Mouse (Mus musculus) neural tube, embryonic 14.5 days (tissue): ENCODE data around the gene Fryl. TPM values are rescaled to one million over a fixed set of nuclear protein-coding genes. Genes with fewer than 3 reads are reported as not detected.

Experiments
- ATAC-seq: fragments of 200-750 bp; cut with Nextera tagmentation; 2 replicates; pipeline ENCODE4 v1.8.0; 2017; ENCODE audit warnings: low read depth, mild to moderate bottlenecking, moderate TSS enrichment, moderate library complexity
- H3K27ac ChIP-seq: fragments of 300-500 bp; sonication (generic); 2 replicates; pipeline ENCODE4 v1.5.1; 2014; ENCODE audit warnings: low read depth, mild to moderate bottlenecking, control low read depth, low read length, moderate library complexity, mixed read lengths
- H3K27me3 ChIP-seq: fragments of 300-500 bp; sonication (generic); 2 replicates; pipeline ENCODE4 v1.6.1; 2014; ENCODE audit warnings: low read length; ENCODE audit not compliant: control insufficient read depth, insufficient read depth
- H3K36me3 ChIP-seq: fragments of 300-500 bp; sonication (generic); 2 replicates; pipeline ENCODE4 v1.6.1; 2014; ENCODE audit warnings: low read length, mixed read lengths; ENCODE audit not compliant: control insufficient read depth, insufficient read depth
- H3K4me1 ChIP-seq: fragments of 300-500 bp; sonication (generic); 2 replicates; pipeline ENCODE4 v1.6.1; 2014; ENCODE audit warnings: low read length; ENCODE audit not compliant: control insufficient read depth, insufficient read depth
- H3K4me2 ChIP-seq: fragments of 300-500 bp; sonication (generic); 2 replicates; pipeline ENCODE4 v1.6.1; 2014; ENCODE audit warnings: mild to moderate bottlenecking, low read depth, low read length, control low read depth
- H3K4me3 ChIP-seq: fragments of 300-500 bp; sonication (generic); 2 replicates; pipeline ENCODE4 v1.5.1; 2014; ENCODE audit warnings: low read depth, low read length, control low read depth, mixed read lengths
- H3K9ac ChIP-seq: fragments of 300-500 bp; sonication (generic); replicated peaks from 2 replicates; pipeline ENCODE4 v1.6.1; 2014; ENCODE audit warnings: low read depth, mild to moderate bottlenecking, control low read depth, low read length, mixed read lengths
- H3K9me3 ChIP-seq: fragments of 300-500 bp; sonication (generic); 2 replicates; pipeline ENCODE4 v1.6.1; 2016; ENCODE audit warnings: low read length; ENCODE audit not compliant: control insufficient read depth
- WGBS: fragments of 180-500 bp; shearing (Covaris S2); extraction: QIAGEN DNeasy Blood & Tissue Kit; methylation state at CpG from one replicate; pipeline ENCODE4 v1.1.7; 2014; 5-methylcytosine and 5-hydroxymethylcytosine counted together
- polyA plus RNA-seq: library from polyadenylated mRNA; unstranded; fragments of >200 nt; fragmentation: Nextera tagmentation; extraction: Ambion mirVana; gene quantifications from 2 replicates; pipeline ENCODE4 v1.2.1, GENCODE M21; 2014

Gene Fryl
- polyA plus RNA-seq, 1 experiment from 2014 or later = 54.1 TPM

DNA sequence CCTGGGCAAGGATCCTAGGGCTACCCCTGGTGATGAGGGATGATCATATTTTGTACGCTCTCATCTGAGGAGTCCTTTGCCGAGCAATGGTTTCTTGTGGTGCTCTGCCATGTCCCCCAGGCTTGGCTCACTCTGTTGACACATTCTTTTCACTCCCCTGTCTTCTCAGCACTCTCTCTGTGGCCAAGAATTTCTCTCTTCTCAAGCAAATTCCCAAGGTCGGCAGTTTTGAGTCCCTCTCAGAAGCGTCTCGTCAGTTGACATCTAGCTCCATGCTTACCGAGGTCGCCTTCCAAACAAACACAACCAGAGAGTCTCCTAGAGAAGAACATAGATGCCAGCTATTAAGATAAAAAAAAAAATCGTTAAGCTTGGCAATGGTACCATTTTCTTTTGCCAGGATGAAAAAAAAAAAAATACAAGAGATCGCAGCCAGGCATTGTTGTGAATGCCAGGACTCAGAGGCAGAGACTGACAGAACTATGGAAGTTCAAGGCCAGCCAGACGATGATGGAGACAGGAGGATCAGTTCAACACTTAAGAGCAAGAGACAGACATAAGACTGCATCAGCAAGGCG is 12.3 kb upstream of the Fryl start:
- Histone ChIP-seq H3K9me3 (no peaks in the 10 kb centered on the region), H3K4me3 (no peak overlapping the region), H3K4me1 (no peaks in the 10 kb centered on the region), H3K27ac (no peak overlapping the region), H3K9ac (no peak overlapping the region), H3K27me3 (no peaks in the 10 kb centered on the region), H3K36me3 (no peaks in the 10 kb centered on the region), H3K4me2 (no peak overlapping the region)
- no peak for ATAC-seq
- WGBS = 86% methylated on average over 11 of the region's 11 CpGs

DNA sequence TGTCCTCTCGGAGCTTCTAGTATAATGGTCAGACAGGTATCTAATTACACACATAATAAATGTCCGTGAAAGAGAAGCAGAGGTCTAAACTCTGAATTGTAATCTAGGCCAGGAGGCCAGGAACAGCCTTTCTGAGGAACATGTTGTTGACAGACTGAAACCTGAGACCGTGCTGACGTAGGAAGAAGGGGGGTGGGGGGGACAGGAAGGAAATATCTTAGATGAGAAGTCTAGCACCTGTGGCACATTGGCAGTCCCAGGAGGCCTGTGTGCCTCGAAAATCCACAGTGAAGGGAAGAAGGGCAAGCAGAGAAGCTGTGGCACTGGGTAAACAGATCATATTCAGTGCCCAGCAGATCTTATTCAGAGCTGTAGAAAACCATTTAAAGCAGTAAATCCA is 9.0 kb upstream of the Fryl start:
- no peaks in the 10 kb centered on the region for H3K4me1 ChIP-seq

GRCm38 (mm10) chr5:73264122-73264521 is 7.7 kb upstream of the Fryl start:
- Histone ChIP-seq H3K9ac (no peak overlapping the region), H3K27ac (no peak overlapping the region), H3K36me3 (no peaks in the 10 kb centered on the region), H3K9me3 (no peaks in the 10 kb centered on the region), H3K27me3 (no peaks in the 10 kb centered on the region), H3K4me2 (no peak overlapping the region), H3K4me1 (no peaks in the 10 kb centered on the region), H3K4me3 (no peak overlapping the region)
- ATAC-seq = no peak
- WGBS = 75% methylated on average over 4 of the region's 5 CpGs

More for the DNA sequence above, 9.0 kb upstream of the Fryl start:
- Histone ChIP-seq H3K9ac (no peak overlapping the region), H3K36me3 (no peaks in the 10 kb centered on the region), H3K9me3 (no peaks in the 10 kb centered on the region), H3K4me2 (no peak overlapping the region), H3K27ac (no peak overlapping the region), H3K27me3 (no peaks in the 10 kb centered on the region), H3K4me3 (no peak overlapping the region)
- no peak for ATAC-seq
- WGBS = 65% methylated on average over 5 of the region's 5 CpGs

- Histone ChIP-seq H3K27me3 (no peaks in the 10 kb centered on the region; the same call in 1 of the 2 replicates), H3K27ac (no peak overlapping the region), H3K9ac (no peak overlapping the region), H3K4me2 (peak overlapping the region; percentile 45; the same call in 1 of the 2 replicates), H3K4me3 (no peak overlapping the region), H3K36me3 (no peaks in the 10 kb centered on the region), H3K9me3 (no peaks in the 10 kb centered on the region), H3K4me1 (peaks cover 14% of the 10 kb centered on the region)
- 55% methylated on average over 8 of the region's 8 CpGs for WGBS
- no peak for ATAC-seq
Measured at GRCm38 (mm10) chr5:73257723-73258122, 1.3 kb upstream of the Fryl start.

DNA sequence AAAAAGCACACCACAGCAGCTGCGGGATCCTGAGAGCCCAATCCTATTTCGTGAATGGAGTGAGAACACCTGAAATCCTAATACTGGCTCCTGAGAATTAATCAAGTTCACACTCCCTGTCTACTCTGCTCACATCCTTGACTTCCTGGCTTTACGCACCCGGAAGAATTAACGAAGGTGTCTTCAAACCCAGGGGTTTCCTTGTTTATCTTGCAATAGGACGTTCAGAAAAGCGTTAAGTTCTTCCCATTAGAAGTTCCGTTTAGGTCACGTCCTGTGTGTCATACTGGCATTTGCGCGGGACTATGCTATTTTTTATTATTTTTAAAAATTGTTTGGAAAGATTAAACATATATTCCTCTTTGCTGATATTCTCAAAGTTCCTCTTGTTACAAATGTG is 677 bp upstream of the Fryl start:
- peak; percentile 5; the same call in 1 of the 2 replicates for ATAC-seq
- WGBS = 5% methylated on average over 11 of the region's 11 CpGs

GRCm38 (mm10) chr5:73255321-73256251 is 833 bp downstream of the Fryl start:
- H3K4me1 ChIP-seq = peaks cover 14% of the 10 kb centered on the region
- peak; percentile 67 for ATAC-seq
- H3K36me3 ChIP-seq = no peaks in the 10 kb centered on the region
- peak overlapping the region; percentile 87 for H3K9ac ChIP-seq
- peak overlapping the region; percentile 96 for H3K4me3 ChIP-seq
- H3K4me2 ChIP-seq = peak overlapping the region; percentile 73
- H3K27me3 ChIP-seq = no peaks in the 10 kb centered on the region; the same call in 1 of the 2 replicates
- H3K9me3 ChIP-seq = no peaks in the 10 kb centered on the region
- WGBS = under 1% methylated on average over 103 of the region's 129 CpGs
- H3K27ac ChIP-seq = peak overlapping the region; percentile 95

More for the DNA sequence above, 677 bp upstream of the Fryl start:
- Histone ChIP-seq H3K36me3 (no peaks in the 10 kb centered on the region), H3K27me3 (no peaks in the 10 kb centered on the region; the same call in 1 of the 2 replicates), H3K4me1 (peaks cover 14% of the 10 kb centered on the region), H3K4me3 (peak overlapping the region; percentile 96), H3K9ac (no peak overlapping the region; the same call in 1 of the 2 replicates), H3K9me3 (no peaks in the 10 kb centered on the region), H3K4me2 (peak overlapping the region; percentile 45), H3K27ac (peak overlapping the region; percentile 61; the same call in 1 of the 2 replicates)

GRCm38 (mm10) chr5:73254660-73255059 is 1.8 kb downstream of the Fryl start:
- H3K27ac ChIP-seq = no peak overlapping the region

DNA sequence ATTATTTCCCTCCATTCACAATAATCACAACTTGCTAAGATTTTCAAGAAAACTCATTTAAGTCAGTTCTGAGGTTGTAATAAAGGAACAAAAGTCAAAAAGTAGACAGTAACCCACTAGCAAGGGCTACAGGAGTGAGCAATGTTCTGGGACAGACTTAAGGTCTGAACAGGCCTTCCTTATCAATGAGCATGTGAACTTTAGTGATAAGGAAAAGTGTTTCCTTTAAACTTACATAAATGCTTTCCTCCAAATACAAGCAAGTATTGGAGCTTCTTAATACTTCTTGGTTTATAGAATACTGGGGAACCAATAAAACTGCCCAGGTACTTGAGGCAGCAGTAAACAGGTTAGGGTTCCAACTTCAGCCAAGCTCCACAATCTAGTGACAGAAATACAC is 3.7 kb downstream of the Fryl start:
- no peak for ATAC-seq
- Histone ChIP-seq H3K4me1 (peaks cover 14% of the 10 kb centered on the region), H3K4me3 (no peak overlapping the region), H3K27ac (no peak overlapping the region), H3K4me2 (no peak overlapping the region), H3K9me3 (no peaks in the 10 kb centered on the region), H3K36me3 (no peaks in the 10 kb centered on the region), H3K9ac (no peak overlapping the region), H3K27me3 (no peaks in the 10 kb centered on the region; the same call in 1 of the 2 replicates)

More at GRCm38 (mm10) chr5:73254660-73255059, 1.8 kb downstream of the Fryl start:
- H3K9ac ChIP-seq = no peak overlapping the region; the same call in 1 of the 2 replicates
- no peak for ATAC-seq
- peak overlapping the region; percentile 73 for H3K4me2 ChIP-seq
- H3K9me3 ChIP-seq = no peaks in the 10 kb centered on the region
- 37% methylated on average over 5 of the region's 5 CpGs for WGBS
- H3K27me3 ChIP-seq = no peaks in the 10 kb centered on the region; the same call in 1 of the 2 replicates
- H3K4me3 ChIP-seq = peak overlapping the region; percentile 96
- H3K4me1 ChIP-seq = peaks cover 14% of the 10 kb centered on the region
- H3K36me3 ChIP-seq = no peaks in the 10 kb centered on the region

DNA sequence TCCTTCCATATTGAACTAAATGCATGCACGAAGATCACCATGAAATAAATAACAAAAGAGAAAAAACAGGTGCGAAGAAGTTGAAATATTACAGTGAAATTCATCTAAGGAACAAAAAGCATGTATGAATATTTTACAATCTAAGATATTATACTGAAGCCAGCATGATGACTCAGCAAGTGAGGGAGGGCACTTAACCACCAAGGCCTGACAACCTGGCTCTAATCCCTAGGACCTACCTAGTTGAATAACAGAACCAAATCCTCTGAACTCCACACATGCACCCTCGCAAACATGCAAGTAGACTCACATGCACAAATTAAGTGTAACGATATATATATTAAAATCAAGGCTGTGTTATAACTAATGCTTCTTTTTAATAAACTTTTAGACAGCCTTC is 7.1 kb downstream of the Fryl start:
- WGBS = 96% methylated on average over 4 of the region's 4 CpGs
- Histone ChIP-seq H3K27me3 (no peaks in the 10 kb centered on the region), H3K27ac (no peak overlapping the region), H3K4me2 (no peak overlapping the region), H3K4me1 (peaks cover 9% of the 10 kb centered on the region), H3K4me3 (no peak overlapping the region), H3K36me3 (no peaks in the 10 kb centered on the region), H3K9me3 (no peaks in the 10 kb centered on the region), H3K9ac (no peak overlapping the region)
- ATAC-seq = no peak
